Mouse (Mus musculus): ENCODE results near the gene Nr2c2. TPM values are rescaled to one million over a fixed set of nuclear protein-coding genes. Genes with fewer than 3 reads are reported as not detected.

The Nr2c2 gene
- total RNA-seq (2014; rRNA removed; ENCODE audit: low replicate concordance) (47.0 and 48.9 TPM in 2 replicates), polyA plus RNA-seq (2015; fragmentation: Nextera tagmentation; extraction: Ambion mirVana) (7.4 and 8.0 TPM in 2 replicates)

GRCm38 (mm10) chr6:92091130-92091591, at the start of gene Nr2c2:
Gene Nr2c2, plus strand, starts transcription at chr6:92091390.
- ATAC-seq (ENCODE audit: insufficient read depth, low read depth) (peak; percentile 47), DNase-seq (ENCODE audit: low spot score) (peak; percentile 81)
- no peak for TF ChIP-seq CTCF (IDR thresholded peaks at IDR 0.05; ENCODE audit: low read depth)
- no peaks in the 10 kb centered on the region for H3K27me3 ChIP-seq (ENCODE audit: control insufficient read depth, insufficient read depth, low read length)
- H3K27ac ChIP-seq (ENCODE audit: low read depth), result peak within 1 kb of the TSS; percentile 100
- H3K4me3 ChIP-seq (ENCODE audit: low read depth, low read length), result peak within 1 kb of the TSS; percentile 88
- H3K4me1 ChIP-seq (ENCODE audit: control insufficient read depth, insufficient read depth), result peaks cover 32% of the 10 kb centered on the region
- peak within 1 kb of the TSS; percentile 70 for H3K4me2 ChIP-seq (ENCODE audit: low read depth, low read length)
- under 1% methylated on average over 41 of the region's 58 CpGs for WGBS
- peak within 1 kb of the TSS; percentile 99 for H3K9ac ChIP-seq (replicated peaks; ENCODE audit: low read depth, low read length)
- no peaks in the 10 kb centered on the region for H3K9me3 ChIP-seq (replicated peaks; ENCODE audit: control insufficient read depth, low read length)
- H3K36me3 ChIP-seq (replicated peaks; ENCODE audit: control insufficient read depth, insufficient read depth, low read length), result no peaks in the 10 kb centered on the region

GRCm38 (mm10) chr6:92042055-92042454, 49.1 kb upstream of the Nr2c2 start:
- ATAC-seq (ENCODE audit: insufficient read depth, low read depth), result peak; percentile 36; the same call in 1 of the 2 replicates

DNA sequence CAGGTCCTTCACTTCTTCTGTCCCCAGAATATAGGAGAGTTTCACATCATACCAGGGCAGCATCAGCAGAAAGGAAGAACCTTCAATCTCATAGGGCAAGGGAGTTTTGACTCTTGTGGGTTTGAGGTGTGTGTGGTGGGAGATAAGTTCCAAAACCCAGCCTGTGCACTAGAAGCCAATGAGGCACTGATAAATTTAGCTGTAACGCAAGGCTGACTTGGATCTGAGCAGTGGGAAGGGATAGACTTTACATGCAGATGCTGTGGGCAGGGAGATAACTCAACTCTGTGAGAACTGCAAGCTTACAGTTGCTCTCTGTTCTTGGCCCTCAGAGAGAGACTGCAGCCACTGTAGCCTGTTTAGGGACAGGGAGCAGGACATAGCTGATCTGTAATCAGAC, 48.3 kb upstream of the Nr2c2 start:
- H3K9ac ChIP-seq (replicated peaks; ENCODE audit: low read depth, low read length), result no peak overlapping the region
- H3K4me1 ChIP-seq (ENCODE audit: control insufficient read depth, insufficient read depth), result 0 out of 2 replicates have a peak, but pooled peaks cover 11% of the 10 kb centered on the region
- 36% methylated on average over 1 of the region's 1 CpGs for WGBS
- DNase-seq (ENCODE audit: low spot score) (no peak), ATAC-seq (ENCODE audit: insufficient read depth, low read depth) (no peak)
- no peak overlapping the region for H3K27ac ChIP-seq (ENCODE audit: low read depth)
- H3K27me3 ChIP-seq (ENCODE audit: control insufficient read depth, insufficient read depth, low read length), result no peaks in the 10 kb centered on the region
- TF ChIP-seq EP300 (IDR thresholded peaks at IDR 0.05; ENCODE audit: low read depth) (no peak), CTCF (IDR thresholded peaks at IDR 0.05; ENCODE audit: low read depth) (no peak)
- H3K4me3 ChIP-seq (ENCODE audit: low read depth, low read length), result no peak overlapping the region
- no peak overlapping the region for H3K4me2 ChIP-seq (ENCODE audit: low read depth, low read length)
- H3K9me3 ChIP-seq (replicated peaks; ENCODE audit: control insufficient read depth, low read length), result no peaks in the 10 kb centered on the region
- H3K36me3 ChIP-seq (replicated peaks; ENCODE audit: control insufficient read depth, insufficient read depth, low read length), result no peaks in the 10 kb centered on the region

More at GRCm38 (mm10) chr6:92042055-92042454, 49.1 kb upstream of the Nr2c2 start:
- Histone ChIP-seq H3K9ac (replicated peaks; ENCODE audit: low read depth, low read length) (no peak overlapping the region), H3K4me1 (ENCODE audit: control insufficient read depth, insufficient read depth) (0 out of 2 replicates have a peak, but pooled peaks cover 11% of the 10 kb centered on the region), H3K27me3 (ENCODE audit: control insufficient read depth, insufficient read depth, low read length) (no peaks in the 10 kb centered on the region), H3K4me3 (ENCODE audit: low read depth, low read length) (no peak overlapping the region), H3K27ac (ENCODE audit: low read depth) (no peak overlapping the region), H3K36me3 (replicated peaks; ENCODE audit: control insufficient read depth, insufficient read depth, low read length) (no peaks in the 10 kb centered on the region), H3K4me2 (ENCODE audit: low read depth, low read length) (no peak overlapping the region), H3K9me3 (replicated peaks; ENCODE audit: control insufficient read depth, low read length) (no peaks in the 10 kb centered on the region)
- DNase-seq (ENCODE audit: low spot score), result no peak
- 52% methylated on average over 4 of the region's 4 CpGs for WGBS
- TF ChIP-seq CTCF (IDR thresholded peaks at IDR 0.05; ENCODE audit: low read depth), result no peak
- TF ChIP-seq EP300 (IDR thresholded peaks at IDR 0.05; ENCODE audit: low read depth), result no peak

DNA sequence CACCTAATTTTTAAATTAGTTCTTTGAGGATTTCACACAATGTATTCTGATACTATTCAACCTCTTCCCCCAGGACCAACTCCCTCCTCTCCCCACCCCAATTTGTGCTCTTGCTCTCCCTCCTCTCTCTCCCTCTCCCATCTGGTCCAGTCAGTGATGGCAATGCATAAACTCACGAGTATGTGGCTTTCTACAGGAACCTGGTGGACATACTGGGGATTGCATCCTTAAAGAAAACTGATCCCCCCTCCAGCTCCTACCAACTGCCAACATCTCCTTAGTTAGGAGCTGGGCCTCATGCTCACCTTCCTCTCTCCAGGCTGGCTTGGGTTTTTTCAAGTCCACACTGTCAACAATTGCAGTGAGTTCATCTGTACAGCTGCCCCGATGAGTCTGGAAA, 33.4 kb upstream of the Nr2c2 start:
- WGBS, result 59% methylated on average over 2 of the region's 2 CpGs
- ATAC-seq (ENCODE audit: insufficient read depth, low read depth), result no peak

DNA sequence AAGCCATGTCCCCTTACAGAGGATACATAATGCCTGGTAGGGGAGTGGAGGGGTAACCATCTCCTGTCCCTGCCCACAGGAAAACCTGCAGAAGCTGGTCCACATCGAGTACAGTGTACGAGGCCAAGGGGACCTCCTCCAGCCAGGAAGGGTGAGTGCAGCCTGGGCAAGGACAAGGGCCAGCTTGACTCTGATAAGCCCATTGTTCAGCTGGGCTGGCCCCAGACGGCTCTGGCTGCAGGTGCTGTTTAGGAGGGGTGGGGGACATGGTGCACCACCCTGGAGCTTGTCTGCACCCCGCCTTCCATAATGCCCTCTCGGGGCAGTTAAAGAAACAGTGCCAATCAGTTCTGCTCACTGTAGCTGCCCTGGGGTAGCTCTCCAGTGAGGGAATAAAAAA, 29.5 kb upstream of the Nr2c2 start:
- no peak overlapping the region for H3K27ac ChIP-seq (ENCODE audit: low read depth)
- H3K27me3 ChIP-seq (ENCODE audit: control insufficient read depth, insufficient read depth, low read length), result no peaks in the 10 kb centered on the region
- TF ChIP-seq CTCF (IDR thresholded peaks at IDR 0.05; ENCODE audit: low read depth), result no peak
- H3K4me3 ChIP-seq (ENCODE audit: low read depth, low read length), result no peak overlapping the region
- no peaks in the 10 kb centered on the region for H3K9me3 ChIP-seq (replicated peaks; ENCODE audit: control insufficient read depth, low read length)
- H3K36me3 ChIP-seq (replicated peaks; ENCODE audit: control insufficient read depth, insufficient read depth, low read length), result no peaks in the 10 kb centered on the region
- no peak overlapping the region for H3K9ac ChIP-seq (replicated peaks; ENCODE audit: low read depth, low read length)
- H3K4me2 ChIP-seq (ENCODE audit: low read depth, low read length), result no peak overlapping the region
- ATAC-seq (ENCODE audit: insufficient read depth, low read depth) (peak; percentile 30; the same call in 1 of the 2 replicates), DNase-seq (ENCODE audit: low spot score) (no peak)
- 22% methylated on average over 5 of the region's 5 CpGs for WGBS
- H3K4me1 ChIP-seq (ENCODE audit: control insufficient read depth, insufficient read depth), result no peaks in the 10 kb centered on the region

More for the DNA sequence above, 33.4 kb upstream of the Nr2c2 start:
- H3K4me3 ChIP-seq (ENCODE audit: low read depth, low read length), result no peak overlapping the region
- no peaks in the 10 kb centered on the region for H3K9me3 ChIP-seq (replicated peaks; ENCODE audit: control insufficient read depth, low read length)
- DNase-seq (ENCODE audit: low spot score), result no peak
- H3K27ac ChIP-seq (ENCODE audit: low read depth), result no peak overlapping the region
- no peaks in the 10 kb centered on the region for H3K4me1 ChIP-seq (ENCODE audit: control insufficient read depth, insufficient read depth)
- no peak overlapping the region for H3K4me2 ChIP-seq (ENCODE audit: low read depth, low read length)
- H3K36me3 ChIP-seq (replicated peaks; ENCODE audit: control insufficient read depth, insufficient read depth, low read length), result peaks cover 3% of the 10 kb centered on the region; the same call in 1 of the 2 replicates
- TF ChIP-seq EP300 (IDR thresholded peaks at IDR 0.05; ENCODE audit: low read depth) (no peak), CTCF (IDR thresholded peaks at IDR 0.05; ENCODE audit: low read depth) (peak; percentile 46)
- no peaks in the 10 kb centered on the region for H3K27me3 ChIP-seq (ENCODE audit: control insufficient read depth, insufficient read depth, low read length)
- no peak overlapping the region for H3K9ac ChIP-seq (replicated peaks; ENCODE audit: low read depth, low read length)

- Histone ChIP-seq H3K9ac (replicated peaks; ENCODE audit: low read depth, low read length) (no peak overlapping the region), H3K36me3 (replicated peaks; ENCODE audit: control insufficient read depth, insufficient read depth, low read length) (peaks cover 4% of the 10 kb centered on the region; the same call in 1 of the 2 replicates), H3K27me3 (ENCODE audit: control insufficient read depth, insufficient read depth, low read length) (peaks cover 8% of the 10 kb centered on the region; the same call in 1 of the 2 replicates), H3K4me3 (ENCODE audit: low read depth, low read length) (no peak overlapping the region), H3K4me1 (ENCODE audit: control insufficient read depth, insufficient read depth) (no peaks in the 10 kb centered on the region), H3K27ac (ENCODE audit: low read depth) (no peak overlapping the region), H3K4me2 (ENCODE audit: low read depth, low read length) (no peak overlapping the region), H3K9me3 (replicated peaks; ENCODE audit: control insufficient read depth, low read length) (no peaks in the 10 kb centered on the region)
- DNase-seq (ENCODE audit: low spot score), result no peak
- WGBS, result 71% methylated on average over 2 of the region's 2 CpGs
- no peak for ATAC-seq (ENCODE audit: insufficient read depth, low read depth)
- TF ChIP-seq EP300 (IDR thresholded peaks at IDR 0.05; ENCODE audit: low read depth) (no peak), CTCF (IDR thresholded peaks at IDR 0.05; ENCODE audit: low read depth) (no peak)
Observed at GRCm38 (mm10) chr6:92063452-92063851, 27.7 kb upstream of the Nr2c2 start.
